Mouse (Mus musculus): ENCODE data around the gene F2rl1.

Gene F2rl1

GRCm38 (mm10) chr13:95524674-95525491, at the start of gene F2rl1:
Gene F2rl1, minus strand, starts transcription at chr13:95525227.
- peak; percentile 95 for DNase-seq

GRCm38 (mm10) chr13:95570877-95571276, 45.9 kb upstream of the F2rl1 start:
- DNase-seq: no peak

GRCm38 (mm10) chr13:95569326-95569725, 44.3 kb upstream of the F2rl1 start:
- DNase-seq: no peak

GRCm38 (mm10) chr13:95568336-95568735, 43.3 kb upstream of the F2rl1 start:
- DNase-seq: no peak

- DNase-seq: no peak
Observed at GRCm38 (mm10) chr13:95566841-95567551, 42.0 kb upstream of the F2rl1 start.

GRCm38 (mm10) chr13:95563693-95564092, 38.7 kb upstream of the F2rl1 start:
- peak; percentile 39 to 68 for DNase-seq

- DNase-seq: no peak
Observed at GRCm38 (mm10) chr13:95563066-95563610, 38.1 kb upstream of the F2rl1 start.

GRCm38 (mm10) chr13:95557326-95557725, 32.3 kb upstream of the F2rl1 start:
- no peak for DNase-seq

GRCm38 (mm10) chr13:95553885-95554492, 29.0 kb upstream of the F2rl1 start:
- no peak for DNase-seq

GRCm38 (mm10) chr13:95550636-95551370, 25.8 kb upstream of the F2rl1 start:
- no peak for DNase-seq

GRCm38 (mm10) chr13:95549421-95549820, 24.4 kb upstream of the F2rl1 start:
- DNase-seq: no peak

GRCm38 (mm10) chr13:95548856-95549255, 23.8 kb upstream of the F2rl1 start:
- DNase-seq: no peak

- DNase-seq: no peak
Observed at GRCm38 (mm10) chr13:95548291-95548789, 23.3 kb upstream of the F2rl1 start.

- no peak for DNase-seq
Observed at GRCm38 (mm10) chr13:95547090-95547611, 22.1 kb upstream of the F2rl1 start.

- no peak for DNase-seq
Observed at GRCm38 (mm10) chr13:95546251-95546650, 21.2 kb upstream of the F2rl1 start.

GRCm38 (mm10) chr13:95545729-95546186, 20.7 kb upstream of the F2rl1 start:
- no peak for DNase-seq

GRCm38 (mm10) chr13:95538021-95538420, 13.0 kb upstream of the F2rl1 start:
- DNase-seq: no peak

- no peak for DNase-seq
Observed at GRCm38 (mm10) chr13:95536117-95536493, 11.1 kb upstream of the F2rl1 start.

GRCm38 (mm10) chr13:95535461-95536116, 10.6 kb upstream of the F2rl1 start:
- DNase-seq: no peak

- no peak for DNase-seq
Observed at GRCm38 (mm10) chr13:95535026-95535425, 10.0 kb upstream of the F2rl1 start.

- no peak for DNase-seq
Observed at GRCm38 (mm10) chr13:95534131-95534561, 9.1 kb upstream of the F2rl1 start.

GRCm38 (mm10) chr13:95533640-95534039, 8.6 kb upstream of the F2rl1 start:
- no peak for DNase-seq

All from kidney, adult 8-10 months (tissue).